Mouse (Mus musculus) CD8-positive naive resting alpha-beta T cell, adult 2 months (primary cell): ENCODE measurements around the gene Zbtb16.

Experiments
- DNase-seq, 2 experiments: peaks; one replicate each; pipeline ENCODE4 v3.0.0; 2022; ENCODE audit warnings: low read depth in 2 of 2, low spot score in 2 of 2

Gene Zbtb16

GRCm38 (mm10) chr9:48678426-48679358 lies 157.3 kb downstream of the Zbtb16 start:
- DNase-seq: no peak

- DNase-seq: no peak
These were observed 160.8 kb downstream of the Zbtb16 start for GRCm38 (mm10) chr9:48675151-48675790.

GRCm38 (mm10) chr9:48674359-48675015 lies 161.5 kb downstream of the Zbtb16 start:
- DNase-seq: no peak

GRCm38 (mm10) chr9:48673804-48674203 lies 162.2 kb downstream of the Zbtb16 start:
- no peak for DNase-seq

GRCm38 (mm10) chr9:48673213-48673612 lies 162.8 kb downstream of the Zbtb16 start:
- DNase-seq: no peak

GRCm38 (mm10) chr9:48671841-48672240 lies 164.2 kb downstream of the Zbtb16 start:
- no peak for DNase-seq

GRCm38 (mm10) chr9:48670156-48670555 lies 165.9 kb downstream of the Zbtb16 start:
- no peak for DNase-seq

GRCm38 (mm10) chr9:48669672-48670071 lies 166.3 kb downstream of the Zbtb16 start:
- no peak for DNase-seq

- no peak for DNase-seq
These were observed 169.3 kb downstream of the Zbtb16 start for GRCm38 (mm10) chr9:48666702-48667101.

GRCm38 (mm10) chr9:48663052-48663433 lies 173.0 kb downstream of the Zbtb16 start:
- DNase-seq: no peak

GRCm38 (mm10) chr9:48662361-48663051 lies 173.5 kb downstream of the Zbtb16 start:
- no peak for DNase-seq

GRCm38 (mm10) chr9:48661225-48662023 lies 174.6 kb downstream of the Zbtb16 start:
- DNase-seq: no peak

GRCm38 (mm10) chr9:48655525-48656169 lies 180.4 kb downstream of the Zbtb16 start:
- DNase-seq: no peak

- no peak for DNase-seq
These were observed 181.3 kb downstream of the Zbtb16 start for GRCm38 (mm10) chr9:48654730-48655129.

GRCm38 (mm10) chr9:48653399-48654070 lies 182.5 kb downstream of the Zbtb16 start:
- no peak for DNase-seq

- DNase-seq: no peak
These were observed 184.0 kb downstream of the Zbtb16 start for GRCm38 (mm10) chr9:48652026-48652425.

- no peak for DNase-seq
These were observed 185.2 kb downstream of the Zbtb16 start for GRCm38 (mm10) chr9:48650846-48651245.

GRCm38 (mm10) chr9:48649851-48650685 lies 186.0 kb downstream of the Zbtb16 start:
- DNase-seq: no peak
